Mouse (Mus musculus) lung, postnatal 0 days (tissue): ENCODE results near the gene Tbce.

ENCODE experiments used
- CTCF ChIP-seq: IDR thresholded peaks from 2 replicates; pipeline ENCODE4 v1.5.1; 2016; ENCODE audit warnings: antibody characterized with exemption, mild to moderate bottlenecking
- EP300 ChIP-seq: IDR thresholded peaks from 2 replicates; pipeline ENCODE4 v1.6.1; 2016; ENCODE audit warnings: antibody characterized with exemption, mild to moderate bottlenecking, control low read depth

DNA sequence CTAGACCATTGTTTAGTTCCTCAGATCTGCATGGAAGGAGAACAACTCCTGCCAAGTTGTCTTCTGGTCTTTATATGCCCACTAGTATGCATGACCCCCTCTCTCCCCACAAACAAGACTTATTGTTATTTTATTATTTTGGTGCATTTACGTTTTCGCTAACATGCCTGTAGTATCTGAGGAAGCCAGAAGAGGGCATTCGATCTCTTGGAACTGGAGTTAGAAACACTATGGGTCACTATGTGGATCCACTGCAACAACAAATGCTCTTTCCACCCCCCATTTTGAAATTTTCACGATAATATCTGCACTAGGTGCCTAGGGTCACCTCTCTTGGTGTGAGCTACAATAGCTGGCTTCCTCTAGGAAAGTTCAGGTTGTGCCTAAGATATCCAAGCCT, 35.4 kb downstream of the Tbce start:
- TF ChIP-seq CTCF = peak; percentile 53
- TF ChIP-seq EP300 = no peak
